Mouse (Mus musculus) hindlimb bud, embryonic 11.5 days (tissue): ENCODE data around the gene Gm45233.

Experiments
- DNase-seq: peaks from one replicate; pipeline ENCODE4 v3.0.0-alpha.2; 2012; ENCODE audit warnings: low read depth, low spot score; ENCODE audit errors: extremely low spot score

Gm45233 gene

DNA sequence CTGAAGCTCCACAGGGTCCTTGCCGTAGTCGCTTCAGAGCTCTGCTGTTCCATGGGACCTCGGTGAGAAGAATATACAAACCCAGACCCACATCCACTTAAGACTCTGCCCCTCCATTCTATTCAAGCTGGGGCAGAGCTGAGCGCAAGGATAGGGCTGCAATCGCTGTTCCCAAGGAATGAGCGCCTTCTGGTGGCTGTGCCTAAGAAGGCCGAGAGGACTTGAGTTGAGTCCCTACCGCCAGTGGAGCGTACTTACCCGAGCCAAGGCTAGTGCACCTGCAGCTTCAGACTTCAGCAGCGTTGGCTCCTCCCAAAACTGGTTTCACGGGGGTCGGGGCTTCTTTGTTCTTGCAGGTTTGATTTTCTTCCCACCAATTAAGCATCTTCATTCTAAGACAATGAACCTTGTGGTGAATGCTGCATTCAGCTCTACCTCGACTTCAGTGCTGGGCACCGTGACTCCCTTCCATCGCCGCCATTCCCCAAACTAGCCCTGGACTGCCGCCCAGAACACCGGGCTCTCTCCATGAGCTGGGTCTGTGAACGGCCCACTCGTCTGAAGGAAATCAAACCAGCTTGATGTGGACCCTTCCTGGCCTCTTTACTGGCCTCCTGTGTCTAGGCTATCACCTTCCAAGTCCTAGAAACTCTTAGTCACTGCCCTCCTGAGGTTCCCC lies 51.6 kb downstream of the Gm45233 start:
- DNase-seq: no peak

GRCm38 (mm10) chr7:43511707-43512478 lies 68.0 kb downstream of the Gm45233 start:
- no peak for DNase-seq

DNA sequence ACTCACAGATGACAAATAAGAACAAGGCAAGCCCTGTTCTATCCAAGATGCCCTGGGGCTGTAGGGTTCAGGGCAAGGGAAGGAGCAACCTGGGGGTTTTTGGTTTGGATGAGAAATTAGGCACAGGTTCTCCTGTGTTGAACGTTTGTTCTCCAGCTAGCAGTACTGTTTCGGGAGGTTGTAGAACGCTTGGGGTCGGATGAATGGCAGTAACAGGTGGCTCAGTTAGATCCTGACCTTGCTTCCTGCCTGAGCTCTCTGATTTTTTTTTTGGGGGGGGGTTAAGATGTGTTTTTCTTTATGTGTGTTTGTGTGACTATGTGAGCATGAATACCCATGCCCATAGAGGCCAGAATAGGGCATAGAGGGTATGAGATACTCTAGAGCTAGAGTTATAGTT lies 68.6 kb downstream of the Gm45233 start:
- no peak for DNase-seq
